In the genomic region with DNA sequence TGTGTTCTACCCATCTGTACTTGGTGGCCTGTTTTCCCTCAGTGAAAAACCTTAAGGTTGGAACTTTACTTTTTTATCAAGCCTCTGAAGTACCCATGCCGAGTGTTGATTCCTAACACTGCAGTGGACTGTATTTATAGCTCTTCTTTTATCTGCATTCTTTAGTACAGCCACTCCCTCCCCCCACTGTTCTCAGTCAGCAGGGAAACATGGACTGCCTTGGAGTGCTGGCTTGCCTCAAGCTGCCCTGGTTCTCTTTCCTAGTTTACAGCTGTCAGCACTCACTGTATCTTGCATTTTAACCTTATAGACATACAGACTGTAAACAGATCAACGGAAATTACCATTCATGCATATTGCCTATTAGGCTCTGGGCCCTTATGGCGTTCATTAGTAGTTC, we compare ENCODE assay signal across 8 mouse cellular contexts. TPM values are rescaled to one million over a fixed set of nuclear protein-coding genes. Genes with fewer than 3 reads are reported as not detected.
A peak's percentile ranks its signal among the peaks of the same experiment; 100 is the strongest.
DNase-seq lines count a peak whose midpoint lies in the region; ATAC-seq and TF ChIP-seq lines count a peak whose summit lies in the region.
"Had no signal": no experiment of that assay in that cellular context is flagged by ENCODE, and none has a peak within 500 bp of the region (broad histone marks: within the 10 kb centered on the region; RNA-seq: fewer than 3 reads in every experiment).

No protein-coding gene starts in this region.

- WGBS in heart, embryonic 13.5 days, result 13% methylated on average over 3 of the region's 3 CpGs

- DNase-seq in layer of hippocampus, adult 2 months (ENCODE audit: low spot score in 2 of 2), result no peak
- no peak for DNase-seq in layer of hippocampus, adult 18-20 months (ENCODE audit: low spot score in 2 of 2)
- peak; percentile 35 for DNase-seq in embryo, embryonic 11 days
- peak; percentile 60 for DNase-seq in lung, postnatal 36 days
- DNase-seq in cerebellum, adult 11-12 months, result no peak
- DNase-seq: cerebellum, adult 9-10 months had no signal

- TF ChIP-seq CTCF in layer of hippocampus, adult 2 months (conservative IDR thresholded peaks at IDR 0.05), result no peak

- no peak overlapping the region for H3K9ac ChIP-seq in heart, embryonic 13.5 days

- peaks cover 95% of the 10 kb centered on the region for H3K4me1 ChIP-seq in heart, embryonic 13.5 days

- no peaks in the 10 kb centered on the region for H3K36me3 ChIP-seq in heart, embryonic 13.5 days

- no peak overlapping the region for H3K4me3 ChIP-seq in layer of hippocampus, adult 2 months
- H3K4me3 ChIP-seq in heart, embryonic 13.5 days, result no peak overlapping the region

- H3K9me3 ChIP-seq in heart, embryonic 13.5 days, result peaks cover 3% of the 10 kb centered on the region; the same call in 1 of the 2 replicates

- peak; percentile 81 for ATAC-seq in heart, embryonic 13.5 days (ENCODE audit: extremely low read depth, insufficient number of reproducible peaks, low FRiP score, low TSS enrichment)
- ATAC-seq in erythroid progenitor cell, adult 5-6 weeks (replicated peaks; ENCODE audit: low FRiP score, poor library complexity, severe bottlenecking), result no peak

- H3K27ac ChIP-seq in layer of hippocampus, adult 2 months, result peak overlapping the region; percentile 67
- peak overlapping the region; percentile 79 for H3K27ac ChIP-seq in heart, embryonic 13.5 days (replicated peaks)

- peak overlapping the region; percentile 60 for H3K4me2 ChIP-seq in heart, embryonic 13.5 days

- no peaks in the 10 kb centered on the region for H3K27me3 ChIP-seq in heart, embryonic 13.5 days (replicated peaks)

RNA-seq across cellular contexts. Expression of a gene that starts 32.8 kb away (rescaled TPM):
- total RNA-seq in layer of hippocampus, adult 2 months (2021), result 10 to 100 TPM; 82.6 to 87.3 TPM
- 10 to 100 TPM; 88.3 to 97.0 TPM for total RNA-seq in layer of hippocampus, adult 18-20 months (2021)
- polyA plus RNA-seq in heart, embryonic 13.5 days (2015; fragmentation: Nextera tagmentation; extraction: Ambion mirVana), result 3.9 and 4.6 TPM in 2 replicates
- total RNA-seq in erythroid progenitor cell, adult 5-6 weeks (2015; ENCODE audit: low replicate concordance), result 11.5 and 17.6 TPM in 2 replicates
- 5.5 and 14.7 TPM in 2 replicates for total RNA-seq in erythroid progenitor cell, adult 5-6 weeks (2017; ENCODE audit: low replicate concordance)

Comparison
In these comparisons a context has a peak if more than half of its experiments do, and no peak if none do; other contexts are left out.
1. DNase-seq: peak in embryo, embryonic 11 days (single experiment) and lung, postnatal 36 days (single experiment); none in layer of hippocampus, adult 2 months (0 of 2), layer of hippocampus, adult 18-20 months (0 of 2) and cerebellum, adult 11-12 months (single experiment).
2. RNA of a gene that starts 32.8 kb away (total RNA-seq): 88.3 to 97.0 TPM in layer of hippocampus, adult 18-20 months and 82.6 to 87.3 TPM in layer of hippocampus, adult 2 months; 5.5 to 17.6 TPM in erythroid progenitor cell, adult 5-6 weeks; every median in the first group is over 4 times any median in the second.